Mouse (Mus musculus): ENCODE data around the gene Apol10b.
"Not testable (repeated sequence)": the region's sequence is repeated elsewhere in the genome, so short reads cannot be mapped to it uniquely, and the experiment has no call there.

Apol10b gene

GRCm38 (mm10) chr15:77595961-77596360 lies at the start of gene Apol10b:
Gene Apol10b, minus strand, starts transcription at chr15:77596125.
- DNase-seq (ENCODE audit: low spot score in 2 of 2): no peak

GRCm38 (mm10) chr15:77643176-77643575 lies 47.3 kb upstream of the Apol10b start, which contains the start of gene Apol11b:
Gene Apol11b, minus strand, starts transcription at chr15:77643286.
- DNase-seq (ENCODE audit: low spot score in 2 of 2): not testable (repeated sequence)

GRCm38 (mm10) chr15:77629822-77630221 lies 33.9 kb upstream of the Apol10b start:
- DNase-seq (ENCODE audit: low spot score in 2 of 2): not testable (repeated sequence)

DNA sequence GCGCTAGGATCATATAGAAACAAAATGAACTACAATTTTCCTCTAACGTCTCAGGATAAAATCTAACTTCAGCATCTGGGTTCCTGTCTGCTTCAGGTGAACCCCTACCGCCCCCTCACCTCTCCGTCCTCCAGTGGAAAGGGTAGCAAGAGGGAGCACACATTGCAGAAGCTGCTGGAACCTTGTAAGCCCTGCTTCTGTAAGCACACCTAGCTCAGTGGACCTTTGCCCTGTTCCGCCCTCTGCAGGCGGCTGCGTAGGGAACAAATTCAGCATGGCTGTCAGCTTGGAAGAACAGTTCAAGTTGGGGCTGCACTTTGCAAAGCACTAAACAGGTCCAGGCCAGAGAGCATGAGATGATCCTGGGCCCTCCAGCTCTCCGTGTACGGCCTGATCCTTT lies 32.7 kb upstream of the Apol10b start:
- DNase-seq (ENCODE audit: low spot score in 2 of 2): not testable (repeated sequence)

GRCm38 (mm10) chr15:77626471-77626870 lies 30.5 kb upstream of the Apol10b start:
- not testable (repeated sequence) for DNase-seq (ENCODE audit: low spot score in 2 of 2)

- no peak for DNase-seq (ENCODE audit: low spot score in 2 of 2)
Measured at GRCm38 (mm10) chr15:77624710-77625109, 28.8 kb upstream of the Apol10b start.

DNA sequence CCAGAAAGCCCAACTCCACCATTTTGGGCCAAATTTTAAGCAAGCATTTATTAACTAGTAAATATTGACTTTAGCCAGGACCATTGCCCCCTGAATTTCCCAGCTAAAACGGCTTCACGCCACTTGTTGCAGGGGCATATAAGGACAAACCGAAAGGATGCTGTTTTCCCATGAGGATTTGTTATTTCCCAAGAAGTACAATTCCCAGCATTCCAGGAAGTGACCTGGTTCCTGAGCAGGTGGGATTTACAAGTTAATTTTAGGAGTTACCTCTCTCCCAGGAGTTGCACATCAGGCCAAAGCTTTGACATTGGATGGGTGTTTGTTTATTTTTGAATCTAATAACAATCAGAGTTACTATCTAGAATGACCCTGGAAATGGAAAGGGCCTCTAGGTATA lies 10.1 kb upstream of the Apol10b start:
- DNase-seq (ENCODE audit: low spot score in 2 of 2): no peak

DNA sequence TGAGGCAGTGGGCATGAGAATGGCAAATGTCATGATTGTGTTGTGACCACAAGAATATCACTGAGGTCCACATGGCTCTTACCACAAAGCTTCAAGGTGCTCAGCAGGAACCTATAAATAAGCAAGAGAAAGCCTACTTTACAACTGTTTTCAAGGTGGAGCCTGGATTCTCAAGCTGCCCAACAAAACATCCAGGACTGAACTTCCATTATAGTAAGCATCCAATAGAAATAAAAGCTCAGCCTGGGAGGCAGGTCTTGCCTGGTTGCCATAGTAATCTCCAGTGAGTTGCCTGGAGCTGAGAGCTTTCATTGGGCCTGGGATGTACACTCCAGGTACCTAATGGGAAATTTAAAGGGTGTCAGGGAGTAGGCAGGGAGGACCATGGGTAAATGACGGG lies 3.0 kb upstream of the Apol10b start, which contains the start of gene Gm36245:
Gm36245 (plus strand) TSS at position 301 of the 400 bp plus-strand sequence.
- no peak for DNase-seq (ENCODE audit: low spot score in 2 of 2)

GRCm38 (mm10) chr15:77598429-77598828 lies 2.5 kb upstream of the Apol10b start:
- no peak for DNase-seq (ENCODE audit: low spot score in 2 of 2)

- DNase-seq (ENCODE audit: low spot score in 2 of 2): no peak
Measured at GRCm38 (mm10) chr15:77593557-77593956, 2.4 kb downstream of the Apol10b start.

GRCm38 (mm10) chr15:77590881-77591280 lies 5.0 kb downstream of the Apol10b start:
- no peak for DNase-seq (ENCODE audit: low spot score in 2 of 2)

- DNase-seq (ENCODE audit: low spot score in 2 of 2): no peak
Measured at GRCm38 (mm10) chr15:77588981-77589380, 6.9 kb downstream of the Apol10b start.

DNA sequence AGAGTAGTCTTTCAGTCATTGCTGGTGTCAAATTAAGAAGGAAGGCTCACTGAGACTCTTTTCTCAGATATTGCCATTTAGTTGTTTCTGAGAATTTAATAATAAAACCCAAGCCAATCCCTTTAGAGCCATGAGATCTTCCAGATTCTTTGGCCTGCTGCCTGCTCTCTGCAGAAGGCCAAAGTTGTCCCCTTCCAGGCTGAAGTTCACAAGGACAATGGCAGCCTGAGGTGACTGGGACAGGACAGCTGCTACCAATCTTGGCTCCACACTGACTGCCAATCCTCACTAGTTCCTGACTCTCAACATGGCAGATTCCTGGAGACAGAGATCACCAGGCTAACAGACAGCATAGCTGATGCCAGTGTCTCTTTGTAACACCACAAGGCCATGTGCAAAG lies 8.9 kb downstream of the Apol10b start:
- no peak for DNase-seq (ENCODE audit: low spot score in 2 of 2)

- no peak for DNase-seq (ENCODE audit: low spot score in 2 of 2)
Measured at GRCm38 (mm10) chr15:77581681-77582080, 14.2 kb downstream of the Apol10b start.

- no peak for DNase-seq (ENCODE audit: low spot score in 2 of 2)
Measured at GRCm38 (mm10) chr15:77579311-77579710, 16.6 kb downstream of the Apol10b start.

GRCm38 (mm10) chr15:77578801-77579200 lies 17.1 kb downstream of the Apol10b start:
- DNase-seq (ENCODE audit: low spot score in 2 of 2): no peak

GRCm38 (mm10) chr15:77563219-77563618 lies 32.7 kb downstream of the Apol10b start:
- no peak for DNase-seq (ENCODE audit: low spot score in 2 of 2)

GRCm38 (mm10) chr15:77561792-77562191 lies 34.1 kb downstream of the Apol10b start, which contains the start of gene 1700025B11Rik:
Gene 1700025B11Rik, minus strand, starts transcription at chr15:77561892.
- no peak for DNase-seq (ENCODE audit: low spot score in 2 of 2)

- not testable (repeated sequence) for DNase-seq (ENCODE audit: low spot score in 2 of 2)
Measured at GRCm38 (mm10) chr15:77539221-77539620, 56.7 kb downstream of the Apol10b start.
